Mouse (Mus musculus): ENCODE results near the gene Cyp2d9.

DNA sequence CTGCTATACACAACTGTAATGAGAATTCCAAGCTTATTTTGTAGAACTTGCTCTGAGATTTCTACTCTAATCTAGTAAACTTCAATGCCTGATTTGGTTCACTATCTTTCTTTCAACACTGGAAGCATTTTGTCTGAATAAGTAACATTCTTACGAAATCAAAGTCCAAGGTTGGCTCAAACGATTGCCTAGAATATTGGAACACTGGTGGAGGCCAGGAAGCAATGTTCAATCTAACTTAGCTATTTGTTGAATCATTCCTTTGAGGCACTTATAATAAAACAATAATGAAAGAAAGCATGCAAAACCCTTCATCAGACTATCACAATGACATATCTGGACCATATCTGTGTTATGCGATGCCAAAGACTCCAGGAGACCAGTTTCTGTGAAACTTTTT lies 1.3 kb downstream of the Cyp2d9 start:
- TF ChIP-seq GABPA (IDR thresholded peaks at IDR 0.05; ENCODE audit: low read depth, low read length) (no peak), POLR2AphosphoS2 (IDR thresholded peaks at IDR 0.05; ENCODE audit: low read length) (no peak), BHLHE40 (IDR thresholded peaks at IDR 0.05; ENCODE audit: borderline replicate concordance, low read depth, low read length) (no peak), POLR2A (IDR thresholded peaks at IDR 0.05; ENCODE audit: control insufficient read depth in 1 of 2, insufficient read depth in 1 of 2, low read depth in 1 of 2, low read length in 2 of 2, poor library complexity in 1 of 2) (no peak), GATA1 (IDR thresholded peaks at IDR 0.05; ENCODE audit: low read depth, low read length) (no peak), CTCF (IDR thresholded peaks at IDR 0.05 in 2 of 3, conservative IDR thresholded peaks at IDR 0.05 in 1 of 3; ENCODE audit: control insufficient read depth in 1 of 3, insufficient read depth in 1 of 3, low read depth in 2 of 3, low read length in 3 of 3, poor library complexity in 1 of 3, severe bottlenecking in 1 of 3) (no peak)
